Comparison of ENCODE assay signal across 21 mouse cellular contexts in the genomic region with DNA sequence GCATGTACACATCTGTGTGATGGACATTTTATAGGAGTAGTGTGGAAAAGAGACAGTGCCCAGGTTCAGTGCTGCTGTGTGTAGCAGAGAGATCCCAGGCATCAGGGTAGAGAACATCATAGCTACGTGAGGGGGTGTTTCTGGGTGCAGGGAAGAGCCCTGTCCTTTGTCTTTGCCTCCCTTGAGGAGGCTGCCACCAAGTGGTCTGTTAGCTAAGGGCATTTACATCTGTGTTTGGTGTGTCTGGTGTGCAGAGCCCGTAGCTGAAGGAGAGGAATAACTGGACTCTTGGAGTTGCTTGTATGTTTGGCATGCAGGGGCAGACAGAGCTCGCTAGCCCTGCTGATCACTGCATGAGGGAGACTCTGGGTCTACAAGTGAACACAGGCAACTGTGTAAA. TPM values are rescaled to one million over a fixed set of nuclear protein-coding genes. Genes with fewer than 3 reads are reported as not detected.
DNase-seq lines count a peak whose midpoint lies in the region; ATAC-seq and TF ChIP-seq lines count a peak whose summit lies in the region.
"Had no signal": no experiment of that assay in that cellular context is flagged by ENCODE, and none has a peak within 500 bp of the region (broad histone marks: within the 10 kb centered on the region; RNA-seq: fewer than 3 reads in every experiment).

No protein-coding gene starts in this region.

- peaks cover 12% of the 10 kb centered on the region for H3K36me3 ChIP-seq in forebrain, postnatal 0 days (ENCODE audit: insufficient read depth)
- peaks cover 27% of the 10 kb centered on the region for H3K36me3 ChIP-seq in forebrain, embryonic 13.5 days (ENCODE audit: poor library complexity, severe bottlenecking)
- no peaks in the 10 kb centered on the region; the same call in none of the 2 replicates for H3K36me3 ChIP-seq in midbrain, embryonic 11.5 days (ENCODE audit: control insufficient read depth, insufficient read depth, low read length)

- no peaks in the 10 kb centered on the region for H3K9me3 ChIP-seq in forebrain, postnatal 0 days (ENCODE audit: low read length)
- H3K9me3 ChIP-seq in forebrain, embryonic 13.5 days (replicated peaks) = no peaks in the 10 kb centered on the region
- no peaks in the 10 kb centered on the region for H3K9me3 ChIP-seq in midbrain, embryonic 11.5 days (ENCODE audit: control insufficient read depth, low read length)
- H3K9me3 ChIP-seq: embryonic facial prominence, embryonic 15.5 days; forebrain, embryonic 10.5 days; kidney, embryonic 15.5 days; limb, embryonic 13.5 days; neural tube, embryonic 13.5 days had no signal

- H3K27me3 ChIP-seq in forebrain, postnatal 0 days (ENCODE audit: insufficient read depth, low read length) = no peaks in the 10 kb centered on the region
- no peaks in the 10 kb centered on the region for H3K27me3 ChIP-seq in forebrain, embryonic 13.5 days
- H3K27me3 ChIP-seq in midbrain, embryonic 11.5 days (ENCODE audit: control insufficient read depth, insufficient read depth, low read length) = no peaks in the 10 kb centered on the region
- H3K27me3 ChIP-seq: embryonic facial prominence, embryonic 15.5 days; kidney, embryonic 15.5 days; limb, embryonic 13.5 days; neural tube, embryonic 13.5 days had no signal

- 0 out of 2 replicates have a peak, but pooled peaks have one; percentile 24 for TF ChIP-seq CTCF in forebrain, postnatal 0 days (IDR thresholded peaks at IDR 0.05; ENCODE audit: low read depth)
- TF ChIP-seq CTCF in layer of hippocampus, adult 2 months (conservative IDR thresholded peaks at IDR 0.05) = peak; percentile 42

- H3K27ac ChIP-seq in forebrain, postnatal 0 days (ENCODE audit: low read depth, low read length) = no peak overlapping the region
- H3K27ac ChIP-seq in forebrain, embryonic 13.5 days = no peak overlapping the region
- no peak overlapping the region for H3K27ac ChIP-seq in layer of hippocampus, adult 2 months
- no peak overlapping the region for H3K27ac ChIP-seq in midbrain, embryonic 11.5 days (ENCODE audit: low read depth, low read length)
- H3K27ac ChIP-seq: embryonic facial prominence, embryonic 15.5 days; forebrain, embryonic 10.5 days; kidney, embryonic 15.5 days; limb, embryonic 13.5 days; neural tube, embryonic 13.5 days had no signal

- H3K4me2 ChIP-seq in forebrain, postnatal 0 days (ENCODE audit: low read depth) = no peak overlapping the region
- H3K4me2 ChIP-seq in forebrain, embryonic 13.5 days = no peak overlapping the region
- no peak overlapping the region for H3K4me2 ChIP-seq in midbrain, embryonic 11.5 days
- H3K4me2 ChIP-seq: embryonic facial prominence, embryonic 15.5 days; heart, embryonic 11.5 days; kidney, embryonic 15.5 days; limb, embryonic 13.5 days; neural tube, embryonic 13.5 days had no signal

- ATAC-seq in forebrain, postnatal 0 days = no peak
- ATAC-seq in forebrain, embryonic 13.5 days = no peak
- no peak for ATAC-seq in midbrain, embryonic 11.5 days (ENCODE audit: low FRiP score)

- H3K9ac ChIP-seq in forebrain, postnatal 0 days = no peak overlapping the region
- H3K9ac ChIP-seq in forebrain, embryonic 13.5 days = no peak overlapping the region
- no peak overlapping the region for H3K9ac ChIP-seq in midbrain, embryonic 11.5 days (ENCODE audit: low read length)
- H3K9ac ChIP-seq: embryonic facial prominence, embryonic 15.5 days; kidney, embryonic 15.5 days; limb, embryonic 13.5 days; neural tube, embryonic 13.5 days had no signal

- 84% methylated on average over 3 of the region's 3 CpGs for WGBS in forebrain, postnatal 0 days
- 91% methylated on average over 3 of the region's 3 CpGs for WGBS in forebrain, embryonic 13.5 days
- 81% methylated on average over 3 of the region's 3 CpGs for WGBS in midbrain, embryonic 11.5 days

- no peaks in the 10 kb centered on the region for H3K4me1 ChIP-seq in forebrain, postnatal 0 days (ENCODE audit: insufficient read depth)
- H3K4me1 ChIP-seq in forebrain, embryonic 13.5 days = 0 out of 2 replicates have a peak, but pooled peaks cover 2% of the 10 kb centered on the region
- H3K4me1 ChIP-seq in midbrain, embryonic 11.5 days (ENCODE audit: control insufficient read depth, insufficient read depth, low read length) = no peaks in the 10 kb centered on the region

- no peak for DNase-seq in forebrain, postnatal 0 days
- DNase-seq in layer of hippocampus, adult 2 months (ENCODE audit: low spot score in 2 of 2) = no peak
- no peak for DNase-seq in layer of hippocampus, adult 18-20 months (ENCODE audit: low spot score in 2 of 2)
- DNase-seq in right cerebral cortex, postnatal 25 days = peak; percentile 4
- no peak for DNase-seq in right cerebral cortex, postnatal 36 days (ENCODE audit: low spot score in 2 of 2)
- peak; percentile 54 for DNase-seq in naive thymus-derived CD4-positive, alpha-beta T cell, adult 2 months (ENCODE audit: low read depth)
- no peak for DNase-seq in midbrain, embryonic 11.5 days (ENCODE audit: low spot score, missing footprints)
- DNase-seq: cerebellum, postnatal 10 days; embryo, embryonic 11 days; gastrocnemius, postnatal 36 days; heart, postnatal 4 days; lung, adult 18-20 months had no signal

- no peak overlapping the region for H3K4me3 ChIP-seq in forebrain, postnatal 0 days (ENCODE audit: low read depth, low read length)
- no peak overlapping the region for H3K4me3 ChIP-seq in forebrain, embryonic 13.5 days
- H3K4me3 ChIP-seq in layer of hippocampus, adult 2 months = no peak overlapping the region
- H3K4me3 ChIP-seq in midbrain, embryonic 11.5 days (ENCODE audit: low read depth, low read length) = no peak overlapping the region
- H3K4me3 ChIP-seq: embryonic facial prominence, embryonic 15.5 days; forebrain, embryonic 10.5 days; kidney, embryonic 15.5 days; limb, embryonic 13.5 days; neural tube, embryonic 13.5 days had no signal

RNA-seq across cellular contexts. Expression of gene Klhl42, which starts 11.1 kb away (rescaled TPM):
- 23.9 and 27.8 TPM in 2 replicates for total RNA-seq in forebrain, postnatal 0 days (2014; rRNA removed)
- polyA plus RNA-seq in forebrain, postnatal 0 days (2015; fragmentation: Nextera tagmentation; extraction: Ambion mirVana) = 4.7 and 6.0 TPM in 2 replicates
- 3.9 and 4.0 TPM in 2 replicates for polyA plus RNA-seq in forebrain, embryonic 13.5 days (2015; fragmentation: Nextera tagmentation; extraction: Ambion mirVana)
- 10 to 100 TPM; 17.3 to 19.8 TPM for total RNA-seq in layer of hippocampus, adult 2 months (2021)
- total RNA-seq in layer of hippocampus, adult 18-20 months (2021) = 10 to 100 TPM; 19.6 to 20.0 TPM
- polyA plus RNA-seq in midbrain, embryonic 11.5 days (2014; fragmentation: Nextera tagmentation; extraction: Ambion mirVana) = 8.6 and 9.3 TPM in 2 replicates

RNA-seq across cellular contexts. Expression of gene Mansc4, which starts 15.5 kb away (rescaled TPM):
- total RNA-seq in forebrain, postnatal 0 days (2014; rRNA removed) = 1.0 and 1.6 TPM in 2 replicates
- 0.79 and 1.6 TPM in 2 replicates for polyA plus RNA-seq in forebrain, postnatal 0 days (2015; fragmentation: Nextera tagmentation; extraction: Ambion mirVana)
- polyA plus RNA-seq in forebrain, embryonic 13.5 days (2015; fragmentation: Nextera tagmentation; extraction: Ambion mirVana) = 0.49 and 0.58 TPM in 2 replicates
- under 1 TPM in 1 of 2 experiments, not detected in 1; 0.77 TPM for total RNA-seq in layer of hippocampus, adult 2 months (2021)
- under 1 TPM; 0.48 to 0.67 TPM for total RNA-seq in layer of hippocampus, adult 18-20 months (2021)
- 0.72 and 0.83 TPM in 2 replicates for polyA plus RNA-seq in midbrain, embryonic 11.5 days (2014; fragmentation: Nextera tagmentation; extraction: Ambion mirVana)
- total RNA-seq: gastrocnemius, postnatal 36 days; heart, postnatal 4 days; megakaryocyte-erythroid progenitor cell, adult 5-6 weeks; monocyte, adult 5-6 weeks had no signal

RNA-seq across cellular contexts. Expression of gene Mrps35, which starts 59.7 kb away (rescaled TPM):
- total RNA-seq in forebrain, postnatal 0 days (2014; rRNA removed) = 12.6 and 20.3 TPM in 2 replicates
- polyA plus RNA-seq in forebrain, postnatal 0 days (2015; fragmentation: Nextera tagmentation; extraction: Ambion mirVana) = 82.6 and 83.2 TPM in 2 replicates
- 99.0 and 112 TPM in 2 replicates for polyA plus RNA-seq in forebrain, embryonic 13.5 days (2015; fragmentation: Nextera tagmentation; extraction: Ambion mirVana)
- 10 to 100 TPM; 41.7 to 54.8 TPM for total RNA-seq in layer of hippocampus, adult 2 months (2021)
- 10 to 100 TPM; 45.3 to 47.5 TPM for total RNA-seq in layer of hippocampus, adult 18-20 months (2021)
- 88.1 and 97.8 TPM in 2 replicates for polyA plus RNA-seq in midbrain, embryonic 11.5 days (2014; fragmentation: Nextera tagmentation; extraction: Ambion mirVana)

Comparison
In these comparisons a context has a peak if more than half of its experiments do, and no peak if none do; other contexts are left out.
1. DNase-seq: peak in right cerebral cortex, postnatal 25 days (single experiment) and naive thymus-derived CD4-positive, alpha-beta T cell, adult 2 months (single experiment); none in forebrain, postnatal 0 days (single experiment), layer of hippocampus, adult 2 months (0 of 2), layer of hippocampus, adult 18-20 months (0 of 2), right cerebral cortex, postnatal 36 days (0 of 2) and midbrain, embryonic 11.5 days (single experiment).